Mouse (Mus musculus): ENCODE measurements around the gene Chst2. TPM values are rescaled to one million over a fixed set of nuclear protein-coding genes. Genes with fewer than 3 reads are reported as not detected.
A peak's percentile ranks its signal among the peaks of the same experiment; 100 is the strongest.

Gene Chst2
- 9.0 and 10.1 TPM in 2 replicates for polyA plus RNA-seq (2016; fragmentation: Nextera tagmentation; extraction: Ambion mirVana)

- no peaks in the 10 kb centered on the region for H3K9me3 ChIP-seq
- peaks cover 9% of the 10 kb centered on the region; the same call in 1 of the 2 replicates for H3K36me3 ChIP-seq
- peak within 1 kb of the TSS; percentile 78 for H3K4me3 ChIP-seq (replicated peaks)
- peak within 1 kb of the TSS; percentile 89 for H3K9ac ChIP-seq (replicated peaks)
- ATAC-seq (ENCODE audit: insufficient number of reproducible peaks, insufficient read depth, low FRiP score, low TSS enrichment, low read depth): peak; percentile 87
- H3K4me1 ChIP-seq (replicated peaks): peaks cover 28% of the 10 kb centered on the region
- peaks cover 8% of the 10 kb centered on the region; the same call in 1 of the 2 replicates for H3K27me3 ChIP-seq
- H3K4me2 ChIP-seq: peak within 1 kb of the TSS; percentile 94
- WGBS: under 1% methylated on average over 101 of the region's 102 CpGs
- peak within 1 kb of the TSS; percentile 90 for H3K27ac ChIP-seq
Measured at GRCm38 (mm10) chr9:95406571-95407561, at the start of gene Chst2. Chst2 (minus strand) TSS chr9:95406722.

DNA sequence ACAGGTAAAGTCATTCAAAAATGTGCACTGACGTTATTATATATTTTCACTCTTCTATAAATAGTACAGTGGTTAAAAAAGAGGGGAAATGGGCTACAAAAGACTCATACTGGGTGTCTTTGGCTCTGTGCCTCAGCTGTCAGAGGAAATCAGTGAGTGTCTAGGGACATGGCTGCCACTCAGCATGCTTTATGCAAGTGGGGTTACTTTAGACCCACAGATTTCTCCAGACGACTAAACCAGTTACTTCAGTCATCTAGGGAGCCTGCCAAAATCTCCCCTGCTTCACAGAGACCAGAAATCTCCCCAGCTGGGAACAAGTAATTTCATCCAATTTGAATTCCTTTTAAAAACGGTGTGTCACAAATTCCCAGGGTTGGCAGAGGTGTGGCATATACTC lies 45.4 kb upstream of the Chst2 start:
- Histone ChIP-seq H3K36me3 (peaks cover 12% of the 10 kb centered on the region), H3K27ac (no peak overlapping the region), H3K9me3 (no peaks in the 10 kb centered on the region), H3K4me2 (no peak overlapping the region), H3K4me1 (replicated peaks) (no peaks in the 10 kb centered on the region), H3K27me3 (no peaks in the 10 kb centered on the region), H3K4me3 (replicated peaks) (no peak overlapping the region), H3K9ac (replicated peaks) (no peak overlapping the region)
- WGBS: 60% methylated on average over 3 of the region's 3 CpGs
- ATAC-seq (ENCODE audit: insufficient number of reproducible peaks, insufficient read depth, low FRiP score, low TSS enrichment, low read depth): no peak

DNA sequence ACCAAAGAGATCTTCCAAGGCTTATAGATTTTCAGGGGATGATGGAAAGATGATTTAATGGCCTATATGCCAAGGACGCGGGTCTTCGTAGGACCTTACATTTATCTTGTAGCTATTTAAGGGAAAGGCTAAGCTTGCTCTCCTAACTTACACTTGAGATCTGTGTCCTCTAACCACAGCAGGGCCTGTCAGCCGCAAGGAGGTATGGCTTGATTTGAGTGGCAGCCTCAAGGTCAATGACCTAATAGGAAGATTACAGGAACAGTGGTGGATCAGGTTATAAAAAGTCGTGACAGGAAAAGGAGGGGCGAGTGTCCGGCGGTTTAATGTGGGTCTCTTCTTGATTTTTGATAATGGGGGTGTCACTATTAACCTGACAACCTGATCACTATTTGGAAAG lies 44.1 kb upstream of the Chst2 start:
- no peak overlapping the region for H3K27ac ChIP-seq
- no peak overlapping the region for H3K9ac ChIP-seq (replicated peaks)
- no peaks in the 10 kb centered on the region for H3K36me3 ChIP-seq
- H3K27me3 ChIP-seq: no peaks in the 10 kb centered on the region
- H3K4me2 ChIP-seq: no peak overlapping the region
- H3K4me3 ChIP-seq (replicated peaks): no peak overlapping the region
- ATAC-seq (ENCODE audit: insufficient number of reproducible peaks, insufficient read depth, low FRiP score, low TSS enrichment, low read depth): no peak
- 91% methylated on average over 8 of the region's 8 CpGs for WGBS
- H3K9me3 ChIP-seq: 0 out of 2 replicates have a peak, but pooled peaks cover 3% of the 10 kb centered on the region
- no peaks in the 10 kb centered on the region for H3K4me1 ChIP-seq (replicated peaks)

DNA sequence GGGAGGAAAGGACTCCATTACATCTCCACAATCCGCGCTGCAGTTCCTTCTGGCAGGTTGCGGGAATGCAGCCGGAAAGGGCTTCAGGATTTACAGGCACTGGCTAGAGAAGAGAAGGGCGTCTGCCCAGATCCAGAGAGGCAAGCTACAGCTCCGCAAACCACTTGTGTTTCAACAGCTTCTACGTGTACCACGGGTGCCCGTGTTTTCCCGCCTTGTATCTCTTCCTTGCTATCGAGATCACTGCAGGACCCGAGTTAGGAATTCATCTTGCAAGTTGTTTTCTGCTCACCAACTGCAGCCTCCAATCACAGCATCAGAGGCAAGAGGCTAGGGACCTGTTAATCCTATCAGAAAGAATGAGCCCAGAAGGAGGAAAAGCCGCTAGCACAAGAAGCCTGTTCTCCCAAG lies 35.8 kb upstream of the Chst2 start:
- no peaks in the 10 kb centered on the region for H3K36me3 ChIP-seq
- 5% methylated on average over 13 of the region's 13 CpGs for WGBS
- H3K4me1 ChIP-seq (replicated peaks): peaks cover 15% of the 10 kb centered on the region; the same call in 1 of the 2 replicates
- 0 out of 2 replicates have a peak, but pooled peaks have one; percentile 16 for ATAC-seq (ENCODE audit: insufficient number of reproducible peaks, insufficient read depth, low FRiP score, low TSS enrichment, low read depth)
- H3K27ac ChIP-seq: no peak overlapping the region; the same call in 1 of the 2 replicates
- H3K27me3 ChIP-seq: no peaks in the 10 kb centered on the region
- H3K9me3 ChIP-seq: peaks cover 9% of the 10 kb centered on the region; the same call in 1 of the 2 replicates
- H3K4me3 ChIP-seq (replicated peaks): peak overlapping the region; percentile 24
- no peak overlapping the region for H3K9ac ChIP-seq (replicated peaks)
- H3K4me2 ChIP-seq: peak overlapping the region; percentile 51

DNA sequence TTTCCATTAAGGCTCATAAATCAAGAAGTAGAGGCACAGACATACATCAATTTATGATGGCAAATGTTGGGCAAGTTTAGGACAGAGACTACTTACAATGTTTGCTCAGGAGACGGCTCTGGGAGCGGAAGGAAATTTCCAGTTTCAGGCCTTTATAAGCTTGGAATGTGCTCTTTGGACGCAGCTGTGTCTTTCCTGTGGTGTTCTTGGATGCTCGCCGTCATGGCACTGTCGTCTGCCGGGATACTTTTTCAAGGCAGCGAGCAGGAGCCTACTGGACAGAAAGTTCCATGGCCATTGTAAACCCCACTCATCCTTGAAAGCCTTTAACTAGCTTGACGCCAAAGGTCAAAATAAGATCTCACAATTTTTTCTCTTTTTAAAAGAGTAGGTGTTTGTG lies 31.4 kb upstream of the Chst2 start:
- no peak overlapping the region for H3K9ac ChIP-seq (replicated peaks)
- no peak overlapping the region for H3K4me3 ChIP-seq (replicated peaks)
- H3K36me3 ChIP-seq: no peaks in the 10 kb centered on the region
- no peaks in the 10 kb centered on the region for H3K9me3 ChIP-seq
- H3K4me2 ChIP-seq: no peak overlapping the region
- H3K27me3 ChIP-seq: no peaks in the 10 kb centered on the region
- no peak for ATAC-seq (ENCODE audit: insufficient number of reproducible peaks, insufficient read depth, low FRiP score, low TSS enrichment, low read depth)
- WGBS: 84% methylated on average over 9 of the region's 9 CpGs
- H3K27ac ChIP-seq: no peak overlapping the region
- peaks cover 11% of the 10 kb centered on the region; the same call in 1 of the 2 replicates for H3K4me1 ChIP-seq (replicated peaks)

GRCm38 (mm10) chr9:95436294-95436613 lies 29.7 kb upstream of the Chst2 start:
- 71% methylated on average over 4 of the region's 4 CpGs for WGBS
- Histone ChIP-seq H3K9me3 (no peaks in the 10 kb centered on the region), H3K27me3 (no peaks in the 10 kb centered on the region), H3K27ac (no peak overlapping the region), H3K4me3 (replicated peaks) (no peak overlapping the region), H3K36me3 (no peaks in the 10 kb centered on the region), H3K9ac (replicated peaks) (no peak overlapping the region), H3K4me2 (no peak overlapping the region), H3K4me1 (replicated peaks) (no peaks in the 10 kb centered on the region)
- no peak for ATAC-seq (ENCODE audit: insufficient number of reproducible peaks, insufficient read depth, low FRiP score, low TSS enrichment, low read depth)

DNA sequence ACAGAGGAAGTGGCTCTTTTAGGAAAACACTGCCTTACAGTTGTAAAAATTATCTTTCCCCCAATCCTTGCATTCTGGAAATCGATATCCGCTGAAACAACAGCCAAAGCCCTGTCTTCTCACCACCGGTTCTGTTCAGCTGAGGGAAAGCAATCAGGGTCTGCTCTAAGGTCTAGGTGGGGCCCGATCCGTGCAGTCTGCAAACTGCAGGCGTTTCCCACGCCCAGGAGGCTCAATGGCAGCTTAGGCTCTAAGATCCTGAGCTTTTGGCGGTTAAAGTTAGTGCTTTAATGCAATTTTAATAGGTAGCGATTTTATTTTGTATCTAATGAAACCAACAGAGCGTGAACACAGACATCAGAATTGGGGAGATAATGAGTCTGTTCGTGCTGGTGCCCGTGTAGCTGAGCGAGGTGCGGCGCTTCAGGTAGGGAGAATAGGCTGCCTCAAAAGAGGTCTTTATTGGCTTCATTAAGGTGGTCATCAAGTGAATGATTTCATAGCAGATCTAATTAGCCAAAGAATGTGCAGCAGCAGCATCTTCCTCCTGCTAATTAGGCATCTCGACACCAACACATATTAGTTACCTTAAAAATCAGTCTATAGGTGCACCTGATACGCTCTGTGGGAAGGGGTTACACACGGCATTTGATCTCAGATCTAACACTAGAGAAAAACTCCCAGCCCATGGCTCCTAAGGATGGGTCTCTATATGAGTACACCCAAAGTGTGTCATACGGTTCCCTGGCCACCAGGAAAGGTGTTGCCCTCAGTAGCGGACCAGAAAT lies 29.2 kb upstream of the Chst2 start:
- no peak overlapping the region for H3K4me3 ChIP-seq (replicated peaks)
- no peak for ATAC-seq (ENCODE audit: insufficient number of reproducible peaks, insufficient read depth, low FRiP score, low TSS enrichment, low read depth)
- H3K27me3 ChIP-seq: no peaks in the 10 kb centered on the region
- WGBS: 70% methylated on average over 20 of the region's 20 CpGs
- no peak overlapping the region for H3K27ac ChIP-seq
- no peaks in the 10 kb centered on the region for H3K9me3 ChIP-seq
- no peak overlapping the region for H3K9ac ChIP-seq (replicated peaks)
- no peaks in the 10 kb centered on the region for H3K36me3 ChIP-seq
- H3K4me2 ChIP-seq: no peak overlapping the region
- no peaks in the 10 kb centered on the region for H3K4me1 ChIP-seq (replicated peaks)

DNA sequence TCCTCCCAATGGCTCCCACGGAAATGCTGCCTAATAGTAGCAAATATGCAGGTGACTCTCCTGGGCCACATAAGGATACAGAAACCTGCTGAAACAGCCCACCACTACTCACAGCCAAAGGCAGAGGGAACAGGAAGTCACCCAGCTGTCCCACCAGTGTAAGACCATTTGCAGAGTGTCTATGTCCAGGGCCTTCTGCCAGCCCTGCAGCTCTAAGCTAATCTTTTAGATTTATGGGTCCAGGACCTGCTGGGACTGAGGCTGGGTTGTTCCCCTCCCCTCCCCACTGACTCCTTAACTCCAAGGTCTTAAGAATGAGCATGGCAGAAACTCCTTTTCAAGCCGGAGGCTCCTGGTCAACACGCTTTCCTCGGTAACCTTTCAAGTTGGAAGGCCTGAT lies 21.8 kb upstream of the Chst2 start:
- H3K36me3 ChIP-seq: no peaks in the 10 kb centered on the region
- no peaks in the 10 kb centered on the region for H3K27me3 ChIP-seq
- WGBS: 65% methylated on average over 4 of the region's 4 CpGs
- no peaks in the 10 kb centered on the region; the same call in 1 of the 2 replicates for H3K4me1 ChIP-seq (replicated peaks)
- H3K27ac ChIP-seq: no peak overlapping the region
- no peak overlapping the region for H3K9ac ChIP-seq (replicated peaks)
- no peak overlapping the region for H3K4me2 ChIP-seq
- ATAC-seq (ENCODE audit: insufficient number of reproducible peaks, insufficient read depth, low FRiP score, low TSS enrichment, low read depth): no peak
- H3K9me3 ChIP-seq: no peaks in the 10 kb centered on the region
- H3K4me3 ChIP-seq (replicated peaks): no peak overlapping the region

- no peak for ATAC-seq (ENCODE audit: insufficient number of reproducible peaks, insufficient read depth, low FRiP score, low TSS enrichment, low read depth)
Measured at GRCm38 (mm10) chr9:95413911-95414310, 7.4 kb upstream of the Chst2 start.

DNA sequence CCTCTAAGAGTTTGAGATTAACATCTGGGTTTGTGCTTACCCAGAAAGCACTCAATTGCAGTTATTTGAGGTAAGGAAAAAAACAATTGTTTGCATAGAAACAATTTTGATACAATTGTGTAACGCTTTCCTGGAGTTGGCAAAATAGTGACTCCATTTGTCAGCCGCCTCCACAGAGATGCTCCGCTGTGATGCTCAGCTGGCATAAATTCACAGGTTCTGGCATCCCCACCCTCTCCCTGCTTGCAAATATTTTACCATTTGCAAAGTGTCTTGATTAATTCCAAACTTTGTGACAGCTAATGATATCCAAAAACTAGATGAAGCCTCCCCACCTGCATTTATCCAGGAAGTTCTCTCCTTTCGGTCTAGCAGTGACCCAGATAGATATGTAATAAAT lies 5.5 kb upstream of the Chst2 start:
- no peak for ATAC-seq (ENCODE audit: insufficient number of reproducible peaks, insufficient read depth, low FRiP score, low TSS enrichment, low read depth)
- H3K4me3 ChIP-seq (replicated peaks): no peak overlapping the region
- 80% methylated on average over 4 of the region's 4 CpGs for WGBS
- no peak overlapping the region for H3K27ac ChIP-seq
- no peaks in the 10 kb centered on the region for H3K36me3 ChIP-seq
- no peaks in the 10 kb centered on the region for H3K27me3 ChIP-seq
- 0 out of 2 replicates have a peak, but pooled peaks cover 5% of the 10 kb centered on the region for H3K4me1 ChIP-seq (replicated peaks)
- no peak overlapping the region for H3K9ac ChIP-seq (replicated peaks)
- no peak overlapping the region for H3K4me2 ChIP-seq
- peaks cover 5% of the 10 kb centered on the region; the same call in 1 of the 2 replicates for H3K9me3 ChIP-seq

More at GRCm38 (mm10) chr9:95413911-95414310, 7.4 kb upstream of the Chst2 start:
- Histone ChIP-seq H3K27me3 (no peaks in the 10 kb centered on the region), H3K4me3 (replicated peaks) (no peak overlapping the region), H3K4me1 (replicated peaks) (no peaks in the 10 kb centered on the region), H3K27ac (no peak overlapping the region), H3K9ac (replicated peaks) (no peak overlapping the region), H3K9me3 (peaks cover 5% of the 10 kb centered on the region; the same call in 1 of the 2 replicates), H3K4me2 (no peak overlapping the region), H3K36me3 (no peaks in the 10 kb centered on the region)

All from limb, embryonic 12.5 days (tissue).